Mouse (Mus musculus) heart, adult 2 months (tissue): ENCODE results near the gene Olfr9.

ENCODE experiments used
- CTCF ChIP-seq: fragments of 200-600 bp; IDR thresholded peaks from 2 replicates; pipeline ENCODE4 v1.8.1; 2022; ENCODE audit warnings: antibody characterized with exemption, mild to moderate bottlenecking, moderate library complexity
- POLR2A ChIP-seq: fragments of 200-500 bp; IDR thresholded peaks from 2 replicates; pipeline ENCODE4 v1.6.1; 2011; ENCODE audit warnings: mild to moderate bottlenecking, low read depth, low read length, control low read depth; ENCODE audit not compliant: insufficient read depth

DNA sequence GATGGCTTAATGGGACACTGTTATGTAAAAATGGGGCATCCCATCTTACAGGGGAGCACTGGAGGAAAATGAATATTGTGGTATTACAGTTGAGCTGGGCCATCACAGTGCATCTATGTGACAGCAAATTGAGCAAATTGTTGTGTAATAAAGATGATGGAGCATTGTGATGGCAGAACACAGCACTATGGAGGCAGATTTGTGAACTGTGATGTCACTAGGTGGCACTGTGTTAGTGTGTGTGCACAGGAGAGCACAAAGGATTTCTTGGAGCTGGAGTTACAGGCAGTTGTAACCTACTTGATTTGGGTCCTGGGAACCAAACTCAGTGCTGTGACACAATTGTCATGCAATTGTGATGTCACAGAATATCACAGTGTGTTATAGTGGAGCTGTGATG lies 34.1 kb downstream of the Olfr9 start:
- TF ChIP-seq POLR2A (no peak), CTCF (no peak)
